Mouse (Mus musculus) C2C12 (cell line): ENCODE results near the gene Yap1. TPM values are rescaled to one million over a fixed set of nuclear protein-coding genes. Genes with fewer than 3 reads are reported as not detected.

Source experiments
- H3K27me3 ChIP-seq: one replicate; pipeline ENCODE4 v1.6.1; 2011; ENCODE audit not compliant: control insufficient read depth, insufficient read depth, insufficient read length
- H3K36me3 ChIP-seq: one replicate; pipeline ENCODE4 v1.6.1; 2011; ENCODE audit not compliant: control insufficient read depth, insufficient read depth
- H3K4me3 ChIP-seq: one replicate; pipeline ENCODE4 v1.5.1; 2011; ENCODE audit warnings: mild to moderate bottlenecking, control low read depth; ENCODE audit not compliant: poor library complexity, insufficient read depth, severe bottlenecking
- H3K79me2 ChIP-seq: one replicate; pipeline ENCODE4 v1.6.1; 2011; ENCODE audit not compliant: control insufficient read depth, insufficient read depth
- H3K79me3 ChIP-seq: one replicate; pipeline ENCODE4 v1.6.1; 2011; ENCODE audit warnings: low read depth, control low read depth
- H3ac ChIP-seq: one replicate; pipeline ENCODE3; 2011; ENCODE audit warnings: low read depth; ENCODE audit not compliant: control insufficient read depth, insufficient read length
- CEBPB ChIP-seq: IDR thresholded peaks from one replicate; pipeline ENCODE4 v1.6.1; 2011; ENCODE audit warnings: low read depth, mild to moderate bottlenecking, control low read depth, moderate library complexity
- CTCF ChIP-seq: IDR thresholded peaks from one replicate; pipeline ENCODE4 v1.5.1; 2011; ENCODE audit not compliant: control insufficient read depth, insufficient read depth, insufficient read length
- FOSL1 ChIP-seq: IDR thresholded peaks from one replicate; pipeline ENCODE4 v1.8.0; 2011; ENCODE audit warnings: mild to moderate bottlenecking, low read length; ENCODE audit not compliant: poor library complexity, insufficient read depth, severe bottlenecking
- MAX ChIP-seq: IDR thresholded peaks from one replicate; pipeline ENCODE4 v1.6.1; 2011; ENCODE audit warnings: mild to moderate bottlenecking, control low read depth
- MYOD1 ChIP-seq: IDR thresholded peaks from one replicate; pipeline ENCODE4 v1.6.1; 2011; ENCODE audit warnings: low read depth; ENCODE audit not compliant: control insufficient read depth, insufficient read length
- MYOG ChIP-seq: IDR thresholded peaks from one replicate; pipeline ENCODE4 v1.6.1; 2011; ENCODE audit not compliant: control insufficient read depth, insufficient read length; ENCODE audit errors: extremely low read depth
- USF1 ChIP-seq: IDR thresholded peaks from one replicate; pipeline ENCODE4 v1.6.1; 2011; ENCODE audit warnings: low read depth, mild to moderate bottlenecking, control low read depth, moderate library complexity
- polyA plus RNA-seq: library from polyadenylated mRNA; unstranded; fragments of >200 nt; fragmentation: generic; extraction: Trizol; gene quantifications from one replicate; pipeline ENCODE4 v1.2.1, GENCODE M21; 2012; ENCODE audit warnings: missing spikeins

Yap1 gene
- polyA plus RNA-seq, 1 experiment: 39.7 TPM

GRCm38 (mm10) chr9:7891177-7891576, 113.2 kb downstream of the Yap1 start:
- Histone ChIP-seq H3ac (no peak overlapping the region), H3K79me3 (no peaks in the 10 kb centered on the region), H3K4me3 (no peak overlapping the region), H3K79me2 (no peaks in the 10 kb centered on the region), H3K36me3 (no peaks in the 10 kb centered on the region), H3K27me3 (no peaks in the 10 kb centered on the region)
- no peak for TF ChIP-seq FOSL1
- no peak for TF ChIP-seq USF1
- TF ChIP-seq CEBPB: no peak
- TF ChIP-seq MAX: no peak
- no peak for TF ChIP-seq MYOG
- TF ChIP-seq CTCF: no peak
- no peak for TF ChIP-seq MYOD1

DNA sequence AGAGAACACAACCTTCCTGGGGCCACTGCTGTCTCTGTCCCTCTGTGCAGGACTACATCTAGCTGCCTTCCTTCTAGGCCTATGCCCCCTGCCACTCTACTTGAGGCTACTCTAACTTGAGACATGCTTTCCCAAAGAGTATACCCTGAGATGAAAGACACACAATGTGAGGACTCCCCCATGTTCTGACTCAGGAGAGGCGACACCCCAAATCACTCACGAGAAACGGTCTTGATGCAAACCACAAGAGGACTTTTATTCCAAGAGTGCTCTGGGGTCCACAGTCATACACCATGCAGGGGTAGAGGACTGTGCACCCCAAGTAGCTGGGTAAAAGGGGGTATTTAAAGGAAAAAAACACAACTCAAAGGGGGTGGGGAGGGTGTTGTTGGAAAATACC, 120.0 kb downstream of the Yap1 start:
- no peaks in the 10 kb centered on the region for H3K27me3 ChIP-seq
- H3ac ChIP-seq: no peak overlapping the region
- no peak overlapping the region for H3K4me3 ChIP-seq
- no peaks in the 10 kb centered on the region for H3K79me2 ChIP-seq
- H3K36me3 ChIP-seq: no peaks in the 10 kb centered on the region
- TF ChIP-seq MAX (no peak), MYOD1 (no peak), CEBPB (no peak), FOSL1 (no peak), USF1 (no peak), MYOG (no peak), CTCF (no peak)
- H3K79me3 ChIP-seq: no peaks in the 10 kb centered on the region

- Histone ChIP-seq H3K4me3 (no peak overlapping the region), H3ac (no peak overlapping the region), H3K79me3 (no peaks in the 10 kb centered on the region), H3K27me3 (no peaks in the 10 kb centered on the region), H3K36me3 (no peaks in the 10 kb centered on the region), H3K79me2 (no peaks in the 10 kb centered on the region)
- TF ChIP-seq MYOD1: no peak
- TF ChIP-seq MYOG: no peak
- no peak for TF ChIP-seq FOSL1
- TF ChIP-seq USF1: no peak
- no peak for TF ChIP-seq CTCF
- no peak for TF ChIP-seq MAX
- TF ChIP-seq CEBPB: no peak
These were observed 122.0 kb downstream of the Yap1 start for GRCm38 (mm10) chr9:7882304-7882865.

Other genes with a start within 250 kb of the Yap1 start
- gene Tmem123, start 240.6 kb downstream of the Yap1 start, polyA plus RNA-seq: 35.6 TPM
- 3.5 TPM for gene Birc2, start 167.5 kb downstream of the Yap1 start, polyA plus RNA-seq
- gene Birc3, start 131.4 kb downstream of the Yap1 start, polyA plus RNA-seq: 0.05 TPM
- 0.85 TPM for gene Cfap300, start 38.2 kb upstream of the Yap1 start, polyA plus RNA-seq
- 0.50 TPM for gene Cep126, start 129.7 kb upstream of the Yap1 start, polyA plus RNA-seq